Mouse (Mus musculus): ENCODE measurements around the gene Ccr1. TPM values are rescaled to one million over a fixed set of nuclear protein-coding genes. Genes with fewer than 3 reads are reported as not detected.

The Ccr1 gene
- total and polyA plus RNA-seq, 3 experiments: 0.07 TPM; not detected in 2

Other genes with a start within 250 kb of the Ccr1 start
- not detected in 2 replicates for gene Cxcr6, start 162.2 kb downstream of the Ccr1 start, total RNA-seq (2012; rRNA removed)
- gene Cxcr6, start 162.2 kb downstream of the Ccr1 start, polyA plus RNA-seq (2012; ENCODE audit: insufficient read depth in 1 of 2, insufficient read length in 2 of 2, low read depth in 1 of 2, low replicate concordance in 2 of 2, missing spikeins in 1 of 2): under 1 TPM in 1 of 2 experiments, not detected in 1; 0.04 TPM
- 1.2 and 1.6 TPM in 2 replicates for gene Fyco1, start 116.8 kb downstream of the Ccr1 start, total RNA-seq (2012; rRNA removed)
- gene Fyco1, start 116.8 kb downstream of the Ccr1 start, polyA plus RNA-seq (2012; ENCODE audit: insufficient read depth in 1 of 2, insufficient read length in 2 of 2, low read depth in 1 of 2, low replicate concordance in 2 of 2, missing spikeins in 1 of 2): 1 to 10 TPM in 1 of 2 experiments, not detected in 1; 2.7 TPM
- not detected in 2 replicates for gene Xcr1, start 106.7 kb downstream of the Ccr1 start, total RNA-seq (2012; rRNA removed)
- under 1 TPM in 1 of 2 experiments, not detected in 1; 0.01 TPM for gene Xcr1, start 106.7 kb downstream of the Ccr1 start, polyA plus RNA-seq (2012; ENCODE audit: insufficient read depth in 1 of 2, insufficient read length in 2 of 2, low read depth in 1 of 2, low replicate concordance in 2 of 2, missing spikeins in 1 of 2)
- gene Ccr1l1, start 9.7 kb upstream of the Ccr1 start, total RNA-seq (2012; rRNA removed): not detected in 2 replicates
- gene Ccr1l1, start 9.7 kb upstream of the Ccr1 start, polyA plus RNA-seq (2012; ENCODE audit: insufficient read depth in 1 of 2, insufficient read length in 2 of 2, low read depth in 1 of 2, low replicate concordance in 2 of 2, missing spikeins in 1 of 2): not detected
- gene Ccr3, start 53.3 kb upstream of the Ccr1 start, total RNA-seq (2012; rRNA removed): not detected in 2 replicates
- gene Ccr3, start 53.3 kb upstream of the Ccr1 start, polyA plus RNA-seq (2012; ENCODE audit: insufficient read depth in 1 of 2, insufficient read length in 2 of 2, low read depth in 1 of 2, low replicate concordance in 2 of 2, missing spikeins in 1 of 2): not detected
- gene Ccr2, start 133.3 kb upstream of the Ccr1 start, total RNA-seq (2012; rRNA removed): 6.2 and 10.8 TPM in 2 replicates
- 1 to 10 TPM in 1 of 2 experiments, not detected in 1; 4.1 TPM for gene Ccr2, start 133.3 kb upstream of the Ccr1 start, polyA plus RNA-seq (2012; ENCODE audit: insufficient read depth in 1 of 2, insufficient read length in 2 of 2, low read depth in 1 of 2, low replicate concordance in 2 of 2, missing spikeins in 1 of 2)
- 0.04 TPM in 1 of 2 replicates, not detected in the other for gene Ccr5, start 152.9 kb upstream of the Ccr1 start, total RNA-seq (2012; rRNA removed)
- gene Ccr5, start 152.9 kb upstream of the Ccr1 start, polyA plus RNA-seq (2012; ENCODE audit: insufficient read depth in 1 of 2, insufficient read length in 2 of 2, low read depth in 1 of 2, low replicate concordance in 2 of 2, missing spikeins in 1 of 2): under 1 TPM in 1 of 2 experiments, not detected in 1; 0.68 TPM

All from MEL (cell line).